Mouse (Mus musculus): ENCODE measurements around the gene Madd. TPM values are rescaled to one million over a fixed set of nuclear protein-coding genes. Genes with fewer than 3 reads are reported as not detected.

Madd gene
- polyA plus RNA-seq, 1 experiment: 107 TPM

GRCm38 (mm10) chr2:91194624-91195332 lies 11.1 kb upstream of the Madd start:
- DNase-seq (ENCODE audit: low read depth): peak; percentile 74
- TF ChIP-seq CTCF (IDR thresholded peaks at IDR 0.05; ENCODE audit: borderline replicate concordance, extremely low read depth, insufficient read depth, insufficient read length): peak; percentile 70
- TF ChIP-seq POLR2A (IDR thresholded peaks at IDR 0.05; ENCODE audit: borderline replicate concordance, extremely low read depth, insufficient read depth, insufficient read length, poor library complexity, severe bottlenecking): no peak

GRCm38 (mm10) chr2:91190501-91190900 lies 6.9 kb upstream of the Madd start:
- TF ChIP-seq POLR2A (IDR thresholded peaks at IDR 0.05; ENCODE audit: borderline replicate concordance, extremely low read depth, insufficient read depth, insufficient read length, poor library complexity, severe bottlenecking): no peak
- no peak for TF ChIP-seq CTCF (IDR thresholded peaks at IDR 0.05; ENCODE audit: borderline replicate concordance, extremely low read depth, insufficient read depth, insufficient read length)
- no peak for DNase-seq (ENCODE audit: low read depth)

DNA sequence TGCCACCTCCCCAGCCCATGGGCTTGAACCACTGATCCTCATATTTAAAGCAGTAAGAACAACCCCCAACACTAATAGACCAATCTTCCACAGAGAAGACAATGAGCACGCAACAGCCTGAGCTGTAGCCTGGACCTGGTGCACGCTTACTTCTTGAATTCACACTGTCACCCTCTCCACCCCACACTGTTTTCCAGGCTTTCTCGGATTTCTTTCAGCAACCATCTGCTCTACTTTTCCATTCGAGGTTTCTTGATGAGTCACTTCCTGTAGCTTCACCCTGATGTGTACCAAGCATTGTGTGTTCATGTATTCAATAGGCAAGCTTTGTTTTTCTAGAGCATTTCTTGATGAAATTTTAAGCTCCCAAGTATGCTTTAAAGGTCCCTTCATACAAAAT lies 3.8 kb upstream of the Madd start:
- DNase-seq (ENCODE audit: low read depth): no peak
- TF ChIP-seq POLR2A (IDR thresholded peaks at IDR 0.05; ENCODE audit: borderline replicate concordance, extremely low read depth, insufficient read depth, insufficient read length, poor library complexity, severe bottlenecking): no peak
- TF ChIP-seq CTCF (IDR thresholded peaks at IDR 0.05; ENCODE audit: borderline replicate concordance, extremely low read depth, insufficient read depth, insufficient read length): no peak

DNA sequence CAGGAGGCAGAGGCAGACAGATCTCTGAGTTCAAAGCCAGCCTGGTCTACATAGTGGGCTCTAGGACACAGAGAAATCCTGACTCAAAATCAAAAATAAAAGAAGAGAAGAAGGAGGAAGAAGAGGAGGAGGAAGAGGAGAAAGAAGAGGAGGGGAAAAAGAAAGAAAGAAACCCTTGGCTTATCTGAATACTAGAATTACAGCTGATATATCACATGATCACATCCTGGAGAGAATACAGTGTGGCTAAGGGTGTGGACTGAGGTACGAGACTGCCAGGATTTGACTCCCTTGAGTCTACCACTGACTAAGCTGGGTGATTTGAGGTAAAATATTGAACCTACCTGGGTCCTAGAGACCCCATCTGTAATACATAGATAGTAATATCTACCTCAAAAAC lies 2.6 kb upstream of the Madd start:
- TF ChIP-seq CTCF (IDR thresholded peaks at IDR 0.05; ENCODE audit: borderline replicate concordance, extremely low read depth, insufficient read depth, insufficient read length): no peak
- no peak for TF ChIP-seq POLR2A (IDR thresholded peaks at IDR 0.05; ENCODE audit: borderline replicate concordance, extremely low read depth, insufficient read depth, insufficient read length, poor library complexity, severe bottlenecking)
- no peak for DNase-seq (ENCODE audit: low read depth)

DNA sequence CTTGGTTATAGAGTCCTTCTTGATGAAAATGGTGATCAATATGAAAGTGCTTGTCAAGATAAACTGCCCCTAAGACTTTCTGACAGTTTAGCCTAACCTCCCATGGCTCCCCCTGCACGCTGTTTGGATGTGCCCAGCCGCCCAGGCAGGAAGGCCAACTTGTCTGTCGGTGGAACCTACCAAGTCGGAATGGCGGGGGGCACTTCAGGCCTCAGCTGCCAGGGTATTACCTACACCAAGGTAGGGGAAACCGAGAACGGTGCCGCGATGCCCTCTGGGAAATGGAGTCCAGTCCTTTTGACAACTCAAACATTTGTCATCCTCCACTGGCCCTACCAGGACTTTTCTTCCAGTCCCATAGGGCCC lies 506 bp downstream of the Madd start:
- no peak for TF ChIP-seq POLR2A (IDR thresholded peaks at IDR 0.05; ENCODE audit: borderline replicate concordance, extremely low read depth, insufficient read depth, insufficient read length, poor library complexity, severe bottlenecking)
- TF ChIP-seq CTCF (IDR thresholded peaks at IDR 0.05; ENCODE audit: borderline replicate concordance, extremely low read depth, insufficient read depth, insufficient read length): no peak
- peak; percentile 100 for DNase-seq (ENCODE audit: low read depth)

GRCm38 (mm10) chr2:91182405-91183147 lies 1.1 kb downstream of the Madd start:
- peak; percentile 97 for DNase-seq (ENCODE audit: low read depth)
- TF ChIP-seq CTCF (IDR thresholded peaks at IDR 0.05; ENCODE audit: borderline replicate concordance, extremely low read depth, insufficient read depth, insufficient read length): no peak
- TF ChIP-seq POLR2A (IDR thresholded peaks at IDR 0.05; ENCODE audit: borderline replicate concordance, extremely low read depth, insufficient read depth, insufficient read length, poor library complexity, severe bottlenecking): peak; percentile 84

DNA sequence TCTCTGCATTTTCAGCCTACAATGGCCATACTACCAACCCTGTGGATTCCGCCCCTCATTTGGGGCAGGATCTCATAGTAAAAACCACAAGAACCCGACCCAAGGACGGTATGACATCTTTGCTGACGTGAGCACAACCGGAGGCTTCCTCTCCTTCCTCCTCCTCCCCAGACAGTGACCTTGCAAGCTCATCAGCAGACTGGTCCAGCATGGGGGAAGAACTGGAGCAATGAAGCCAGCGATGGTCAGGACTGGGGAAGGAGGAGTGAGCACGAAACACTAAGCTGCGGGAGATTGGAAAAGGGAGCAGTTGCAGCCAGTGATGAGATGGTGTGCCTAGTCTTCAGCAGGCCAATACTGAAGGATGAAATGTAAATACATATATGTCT lies 1.6 kb downstream of the Madd start:
- peak; percentile 29 for DNase-seq (ENCODE audit: low read depth)
- TF ChIP-seq POLR2A (IDR thresholded peaks at IDR 0.05; ENCODE audit: borderline replicate concordance, extremely low read depth, insufficient read depth, insufficient read length, poor library complexity, severe bottlenecking) (no peak), CTCF (IDR thresholded peaks at IDR 0.05; ENCODE audit: borderline replicate concordance, extremely low read depth, insufficient read depth, insufficient read length) (no peak)

DNA sequence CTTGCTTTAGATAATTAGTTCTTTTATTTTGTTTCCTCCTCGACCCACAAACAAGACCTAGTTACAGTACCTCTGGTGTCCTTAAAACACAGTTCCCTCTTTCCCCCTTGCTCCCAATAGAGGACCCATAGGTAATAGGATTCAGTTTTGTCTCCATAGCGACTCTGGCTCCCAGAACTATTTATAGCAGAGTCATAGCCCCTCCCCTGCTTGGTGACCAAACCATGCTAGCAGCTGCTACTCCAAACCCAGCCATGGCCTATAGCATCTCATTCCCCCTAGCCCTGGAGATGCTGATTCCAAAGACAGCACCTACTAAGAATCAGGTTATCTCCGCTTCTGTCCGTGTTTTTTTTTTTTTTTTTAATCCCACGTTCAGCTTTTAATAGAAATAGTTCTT lies 2.9 kb downstream of the Madd start:
- peak; percentile 28 for DNase-seq (ENCODE audit: low read depth)
- TF ChIP-seq POLR2A (IDR thresholded peaks at IDR 0.05; ENCODE audit: borderline replicate concordance, extremely low read depth, insufficient read depth, insufficient read length, poor library complexity, severe bottlenecking) (no peak), CTCF (IDR thresholded peaks at IDR 0.05; ENCODE audit: borderline replicate concordance, extremely low read depth, insufficient read depth, insufficient read length) (no peak)

- DNase-seq (ENCODE audit: low read depth): no peak
- TF ChIP-seq POLR2A (IDR thresholded peaks at IDR 0.05; ENCODE audit: borderline replicate concordance, extremely low read depth, insufficient read depth, insufficient read length, poor library complexity, severe bottlenecking) (no peak), CTCF (IDR thresholded peaks at IDR 0.05; ENCODE audit: borderline replicate concordance, extremely low read depth, insufficient read depth, insufficient read length) (no peak)
Measured at GRCm38 (mm10) chr2:91179825-91180224, 3.8 kb downstream of the Madd start.

GRCm38 (mm10) chr2:91176234-91176633 lies 7.4 kb downstream of the Madd start:
- TF ChIP-seq POLR2A (IDR thresholded peaks at IDR 0.05; ENCODE audit: borderline replicate concordance, extremely low read depth, insufficient read depth, insufficient read length, poor library complexity, severe bottlenecking) (no peak), CTCF (IDR thresholded peaks at IDR 0.05; ENCODE audit: borderline replicate concordance, extremely low read depth, insufficient read depth, insufficient read length) (no peak)
- no peak for DNase-seq (ENCODE audit: low read depth)

- no peak for DNase-seq (ENCODE audit: low read depth)
- no peak for TF ChIP-seq CTCF (IDR thresholded peaks at IDR 0.05; ENCODE audit: borderline replicate concordance, extremely low read depth, insufficient read depth, insufficient read length)
- TF ChIP-seq POLR2A (IDR thresholded peaks at IDR 0.05; ENCODE audit: borderline replicate concordance, extremely low read depth, insufficient read depth, insufficient read length, poor library complexity, severe bottlenecking): no peak
Measured at GRCm38 (mm10) chr2:91175490-91175889, 8.1 kb downstream of the Madd start.
